Mouse (Mus musculus) neural tube, embryonic 10.5 days (tissue): ENCODE measurements around the gene Cyb561d2.

Experiments
- DNase-seq: peaks from one replicate; pipeline ENCODE4 v3.0.0-alpha.2; 2017; ENCODE audit warnings: low spot score; ENCODE audit errors: extremely low spot score

Gene Cyb561d2

GRCm38 (mm10) chr9:107550491-107551116 is 8.6 kb upstream of the Cyb561d2 start:
- DNase-seq: peak; percentile 51

- DNase-seq: no peak
These were observed 7.5 kb upstream of the Cyb561d2 start for GRCm38 (mm10) chr9:107549297-107550074.

DNA sequence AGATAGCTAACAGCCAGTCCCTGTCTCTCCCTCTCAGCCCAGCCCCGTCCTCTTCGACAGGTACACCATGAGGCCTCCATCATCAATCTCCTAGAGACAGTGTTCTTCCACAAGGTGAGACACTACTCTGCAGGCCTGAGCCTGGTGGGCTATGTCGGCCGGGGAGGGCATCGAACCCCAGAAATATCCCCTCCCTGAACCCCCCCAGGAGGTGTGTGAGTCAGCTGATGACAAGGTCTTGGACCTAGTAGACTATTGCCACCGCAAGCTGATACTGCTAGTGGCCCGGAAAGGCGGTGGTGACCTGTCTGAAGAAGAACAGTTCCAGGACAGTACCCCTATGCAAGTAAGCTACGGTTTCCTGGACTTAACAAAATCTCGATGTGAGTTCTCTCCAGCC is 6.8 kb upstream of the Cyb561d2 start:
- DNase-seq: no peak

DNA sequence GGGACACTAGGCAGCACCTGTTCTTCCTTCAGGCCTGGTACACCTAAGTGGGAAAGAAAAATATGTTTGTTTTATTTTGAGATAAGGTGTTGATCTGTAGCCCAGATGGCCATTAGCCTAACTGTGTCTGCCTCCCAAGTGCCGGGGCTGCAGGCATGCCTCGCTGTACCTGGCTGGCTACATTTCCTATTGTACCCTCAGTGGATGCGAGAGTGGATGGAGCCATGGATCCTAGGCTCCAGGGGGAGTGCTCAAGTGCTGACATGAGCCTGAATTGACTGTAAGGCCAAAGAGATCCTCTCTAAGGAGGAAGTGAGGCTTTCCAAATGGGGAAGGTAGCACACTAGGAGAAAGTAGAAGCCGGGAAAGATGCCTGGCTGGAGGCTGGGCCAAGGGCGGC is 6.0 kb upstream of the Cyb561d2 start:
- no peak for DNase-seq

DNA sequence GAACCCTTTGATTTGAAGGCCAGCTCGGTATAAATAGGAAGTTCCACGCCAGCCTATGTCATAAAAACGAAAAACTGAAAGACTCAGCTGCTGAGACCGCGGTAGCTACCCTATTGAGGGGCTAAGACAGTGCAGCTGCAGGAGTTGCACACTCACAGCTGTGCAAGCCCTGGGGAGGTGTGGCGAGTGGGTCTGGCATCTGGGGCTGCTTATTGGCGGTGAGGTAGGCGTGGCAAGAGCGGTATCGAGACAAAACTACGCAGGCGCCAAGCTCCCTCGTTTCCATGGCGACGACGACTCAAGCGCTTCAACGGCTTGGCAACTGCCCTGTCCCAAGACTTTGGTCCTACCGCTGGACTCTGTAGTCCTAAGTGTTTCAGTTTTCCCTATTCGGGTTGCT is 5.0 kb upstream of the Cyb561d2 start, which contains the start of gene Zmynd10:
TSS of gene Zmynd10 (plus strand) at position 273 of the 400 bp plus-strand sequence.
- DNase-seq: peak; percentile 86

GRCm38 (mm10) chr9:107545602-107546001 is 3.6 kb upstream of the Cyb561d2 start:
- DNase-seq: peak; percentile 82

DNA sequence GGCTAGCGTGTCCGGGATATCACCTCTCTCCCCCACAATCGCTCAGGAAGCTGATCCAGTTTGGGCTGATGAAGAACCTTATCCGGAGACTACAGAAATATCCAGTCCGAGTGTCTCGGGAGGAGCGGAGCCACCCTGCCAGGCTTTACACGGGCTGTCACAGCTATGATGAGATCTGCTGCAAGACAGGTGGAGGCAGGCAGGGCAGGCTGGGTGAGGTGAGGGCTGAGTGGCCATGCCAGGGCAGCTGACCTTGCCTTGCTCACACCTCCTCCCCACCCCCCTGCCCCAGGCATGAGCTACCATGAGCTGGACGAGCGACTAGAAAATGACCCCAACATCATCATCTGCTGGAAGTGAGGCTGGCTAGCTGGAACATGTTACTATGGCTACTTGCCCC is 3.2 kb upstream of the Cyb561d2 start:
- no peak for DNase-seq

GRCm38 (mm10) chr9:107544729-107545128 is 2.7 kb upstream of the Cyb561d2 start:
- no peak for DNase-seq

- no peak for DNase-seq
These were observed 2.3 kb upstream of the Cyb561d2 start for GRCm38 (mm10) chr9:107544196-107544700.

DNA sequence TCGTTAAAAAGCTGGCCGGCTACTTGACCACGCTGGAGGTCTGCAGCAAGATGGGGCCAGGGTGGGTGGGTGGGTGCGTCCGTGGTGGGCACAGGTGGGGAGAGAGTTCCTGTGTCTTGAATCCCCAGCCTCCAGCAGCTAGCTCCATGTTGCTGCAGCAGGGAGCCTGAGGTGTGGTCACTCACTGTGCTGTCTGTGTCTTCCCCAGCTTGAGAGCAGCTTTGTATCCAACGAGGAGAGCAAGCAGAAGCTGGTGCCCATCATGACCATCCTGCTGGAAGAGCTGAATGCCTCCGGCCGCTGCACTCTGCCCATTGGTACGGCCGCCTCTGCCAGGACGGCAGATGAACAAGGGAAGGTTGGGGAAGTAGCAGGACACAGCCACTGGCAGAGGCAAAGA is 1.3 kb upstream of the Cyb561d2 start:
- DNase-seq: no peak

DNA sequence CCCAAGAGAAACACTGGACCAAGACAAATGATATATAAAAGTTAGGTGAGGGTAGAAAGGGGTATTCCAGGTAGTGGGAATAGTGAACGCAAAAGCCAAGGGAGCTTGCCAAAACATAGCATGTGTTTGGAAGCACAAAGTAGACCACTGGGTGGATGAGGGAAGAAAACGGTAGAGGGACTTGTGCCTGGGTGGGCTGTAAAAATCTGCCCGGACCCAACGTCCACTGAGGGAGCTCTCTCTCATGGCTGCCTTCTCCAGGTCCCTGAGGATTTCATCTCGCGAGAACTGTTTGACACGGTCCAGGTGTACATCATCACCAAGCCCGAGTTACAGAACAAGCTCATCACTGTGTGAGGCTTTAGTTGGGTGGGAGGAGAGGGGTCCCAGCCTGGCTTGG is 728 bp upstream of the Cyb561d2 start:
- no peak for DNase-seq

GRCm38 (mm10) chr9:107542352-107542686 is 326 bp upstream of the Cyb561d2 start:
- no peak for DNase-seq

DNA sequence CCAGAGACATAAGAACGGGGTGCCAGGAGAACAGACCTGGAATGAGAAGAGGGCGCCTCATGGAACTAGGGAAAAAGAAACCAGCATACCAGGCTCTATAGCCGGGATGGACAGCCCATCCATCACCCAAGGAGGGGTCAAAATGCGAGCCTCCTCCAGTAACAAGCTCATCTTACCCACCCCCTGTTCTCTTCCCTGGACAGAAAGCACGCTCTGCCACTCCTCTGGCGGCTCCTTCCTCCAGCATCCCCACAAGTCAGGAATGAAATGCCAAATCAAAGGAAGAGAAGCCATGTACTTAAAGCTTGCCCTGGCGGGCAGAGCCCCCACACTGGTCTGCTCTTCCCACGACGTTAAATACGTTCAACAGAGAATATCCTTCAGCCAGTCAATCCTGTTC is 988 bp downstream of the Cyb561d2 start:
- DNase-seq: no peak

DNA sequence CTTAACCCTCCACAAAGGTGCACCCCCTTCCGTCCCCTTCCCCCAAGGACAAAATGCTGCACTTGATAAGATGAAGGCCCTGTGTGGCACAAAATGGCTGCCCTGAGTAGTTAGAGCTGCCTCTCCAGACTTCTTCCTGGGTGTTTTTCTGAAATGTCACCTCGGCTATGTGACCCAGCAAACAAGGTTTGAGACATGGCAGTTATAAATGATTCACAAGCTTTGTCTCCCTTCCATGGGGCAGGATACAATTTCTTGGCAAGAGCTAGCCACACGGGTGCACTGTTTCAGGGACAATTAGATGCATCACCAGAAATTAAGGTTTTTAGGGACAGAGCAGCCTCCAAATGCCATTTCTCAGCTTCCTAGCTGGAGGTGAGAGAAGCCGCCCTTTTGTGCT is 1.6 kb downstream of the Cyb561d2 start:
- no peak for DNase-seq

GRCm38 (mm10) chr9:107539940-107540339 is 2.1 kb downstream of the Cyb561d2 start:
- DNase-seq: no peak

- no peak for DNase-seq
These were observed 3.3 kb downstream of the Cyb561d2 start for GRCm38 (mm10) chr9:107538711-107539110.

GRCm38 (mm10) chr9:107538231-107538630 is 3.8 kb downstream of the Cyb561d2 start:
- DNase-seq: no peak

- DNase-seq: peak; percentile 48
These were observed 7.4 kb downstream of the Cyb561d2 start for GRCm38 (mm10) chr9:107534408-107535202.

DNA sequence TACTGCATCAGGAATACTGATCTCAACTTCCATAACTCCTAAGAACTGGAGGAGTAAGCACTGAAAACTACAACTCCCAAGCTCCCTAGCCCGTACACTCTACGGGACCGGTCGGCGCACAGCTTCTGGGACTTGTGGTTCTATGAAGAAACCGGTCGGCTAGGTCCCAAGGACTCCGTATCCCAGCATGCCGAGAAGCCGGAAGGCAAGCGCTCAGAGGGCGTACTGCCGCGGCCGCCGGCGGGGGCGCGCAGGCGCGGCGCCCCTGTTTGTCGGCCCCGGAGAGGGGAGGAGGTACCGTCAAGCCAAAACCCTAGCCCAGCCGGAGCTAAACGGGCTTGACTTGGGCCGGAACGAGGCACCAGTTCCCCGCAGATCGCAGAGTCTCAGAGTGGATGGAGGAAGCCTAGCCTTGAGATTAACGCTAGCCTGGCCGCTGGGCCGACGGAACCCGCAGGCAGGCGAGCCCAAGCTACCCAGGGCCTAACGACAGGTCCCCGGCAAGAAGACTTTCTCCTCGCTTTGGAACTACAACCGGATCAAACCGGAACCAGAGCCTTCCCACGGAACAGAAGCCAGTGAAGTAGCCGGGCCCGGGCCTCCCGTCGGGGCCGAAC is 8.1 kb downstream of the Cyb561d2 start, which contains the start of gene Tmem115:
TSS of gene Tmem115 (plus strand) at position 155 of the 617 bp plus-strand sequence.
- peak; percentile 88 for DNase-seq

- peak; percentile 86 for DNase-seq
These were observed 15.6 kb downstream of the Cyb561d2 start for GRCm38 (mm10) chr9:107526198-107527026.

GRCm38 (mm10) chr9:107522400-107522711 is 19.6 kb downstream of the Cyb561d2 start:
- no peak for DNase-seq
